Mouse (Mus musculus): Measurements from ENCODE around the gene Nmnat3.

DNA sequence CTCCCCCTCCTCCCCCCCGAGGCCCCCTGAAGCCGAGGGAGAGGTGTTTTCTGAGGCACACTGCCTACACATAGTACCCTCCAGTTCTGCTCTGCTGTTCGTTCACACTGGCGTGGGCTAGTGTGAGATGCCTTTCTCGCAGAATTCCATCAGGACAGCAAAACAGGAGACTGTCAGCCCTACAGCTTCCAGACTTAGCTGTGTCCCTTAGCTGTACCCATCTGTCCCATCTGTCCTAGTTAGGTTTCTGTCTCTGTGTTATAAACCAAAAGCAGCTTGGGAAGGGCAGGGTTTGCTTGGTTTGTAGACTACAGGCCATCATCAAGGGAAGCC, 101.4 kb downstream of the Nmnat3 start:
- TF ChIP-seq CTCF (IDR thresholded peaks at IDR 0.05; ENCODE audit: insufficient read depth, low read depth, low read length) (no peak), POLR2A (IDR thresholded peaks at IDR 0.05; ENCODE audit: insufficient read depth, low read depth, low read length) (no peak)

All from olfactory bulb, adult 2 months (tissue).